Mouse (Mus musculus) urinary bladder, postnatal 36 days (tissue): ENCODE data around the gene Phpt1.
A peak's percentile ranks its signal among the peaks of the same experiment; 100 is the strongest.

ENCODE experiments used
- DNase-seq, 2 experiments: peaks; one replicate each; pipeline ENCODE4 v3.0.0; 2022; ENCODE audit warnings: low spot score in 2 of 2, mixed read lengths in 1 of 2

The Phpt1 gene

DNA sequence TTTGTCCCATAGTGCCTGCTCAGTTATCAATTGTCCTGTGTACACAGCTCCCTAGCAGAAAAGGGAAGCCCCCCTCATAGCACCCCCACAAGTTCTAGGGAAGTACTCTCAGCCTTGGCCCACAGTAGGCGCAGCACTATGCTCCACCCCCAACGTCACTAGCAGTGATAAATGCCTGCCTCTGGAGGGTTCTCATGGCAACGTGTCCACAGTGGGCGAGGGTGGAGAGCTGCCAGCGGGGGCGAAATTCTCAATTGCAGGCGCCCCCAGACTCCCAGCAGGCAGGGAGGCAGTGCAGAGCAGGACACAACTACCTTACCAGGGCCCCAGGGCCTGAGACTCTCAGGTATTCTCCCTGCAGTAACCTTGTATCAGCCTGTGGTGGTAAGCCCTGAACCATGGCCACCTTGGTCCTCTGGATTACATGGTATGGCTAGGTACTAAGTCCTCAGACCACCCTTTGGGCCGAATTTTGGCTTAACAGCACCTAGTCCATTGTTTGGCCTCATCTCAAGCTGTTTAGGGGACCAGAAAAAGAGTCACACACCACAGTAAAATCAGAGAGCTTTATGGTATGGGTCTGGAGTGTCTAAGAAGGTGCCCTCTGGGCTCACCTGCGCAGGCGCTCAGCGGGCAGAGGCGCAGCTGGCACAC lies 7.6 kb upstream of the Phpt1 start:
- no peak for DNase-seq

- DNase-seq: no peak
Measured at GRCm38 (mm10) chr2:25581901-25582301, 6.9 kb upstream of the Phpt1 start.

- peak in 1 of 2 experiments; percentile 56 for DNase-seq
Measured at GRCm38 (mm10) chr2:25581294-25581864, 6.4 kb upstream of the Phpt1 start, which contains the start of gene Ajm1. TSS of gene Ajm1 (minus strand) at chr2:25581757.

- no peak for DNase-seq
Measured at GRCm38 (mm10) chr2:25580621-25581101, 5.6 kb upstream of the Phpt1 start.

GRCm38 (mm10) chr2:25579737-25580460 lies 4.9 kb upstream of the Phpt1 start:
- no peak for DNase-seq

DNA sequence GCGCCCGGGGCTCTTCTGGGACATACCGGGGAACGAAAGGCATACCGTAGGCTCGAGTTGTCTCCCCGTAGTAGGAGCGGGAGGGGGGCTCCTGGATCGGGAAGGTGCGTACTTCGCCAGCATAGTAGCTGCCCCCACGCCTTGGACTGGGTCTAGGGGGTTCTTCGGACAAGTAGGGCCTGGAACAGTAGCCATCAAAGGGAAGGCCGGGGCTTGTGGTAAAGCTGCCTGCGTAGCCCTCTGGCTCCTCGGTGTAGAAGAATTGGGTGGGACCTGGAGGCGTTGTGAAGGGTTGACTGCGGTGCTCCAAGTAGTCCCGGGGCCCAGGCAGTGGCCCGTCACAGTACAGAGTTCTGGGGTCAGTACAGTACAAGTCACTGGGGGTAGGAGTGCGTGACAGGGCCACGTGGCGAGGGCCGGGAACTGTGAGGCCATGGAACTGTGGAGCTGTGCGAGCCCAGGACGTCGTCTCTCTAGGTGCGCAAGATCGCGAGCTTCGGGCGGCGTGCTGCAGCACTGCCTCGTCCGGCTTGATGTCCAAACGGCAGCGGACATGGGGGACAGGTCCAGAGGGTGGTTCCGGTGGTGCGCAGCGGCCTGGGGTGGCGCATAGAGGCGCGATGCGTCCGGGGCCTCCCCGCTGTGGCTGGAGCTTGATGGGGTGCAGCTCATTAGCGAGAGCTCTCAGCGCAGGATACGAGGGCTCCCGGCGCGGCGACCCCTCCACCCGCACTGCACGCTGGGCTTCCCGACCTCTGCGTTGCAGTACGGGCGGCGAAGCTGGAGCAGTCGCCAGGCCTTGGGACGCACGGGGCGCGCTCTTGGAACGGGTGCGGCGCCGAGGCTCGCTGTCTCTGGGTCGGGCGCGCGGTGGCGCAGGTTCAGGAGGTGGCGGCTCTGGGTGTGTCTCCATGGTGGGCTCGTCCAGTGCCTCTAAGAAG lies 4.0 kb upstream of the Phpt1 start:
- DNase-seq: no peak

GRCm38 (mm10) chr2:25577951-25578795 lies 3.1 kb upstream of the Phpt1 start:
- DNase-seq: no peak

- DNase-seq: no peak
Measured at GRCm38 (mm10) chr2:25576965-25577891, 2.2 kb upstream of the Phpt1 start.

GRCm38 (mm10) chr2:25576028-25576850 lies 1.2 kb upstream of the Phpt1 start:
- no peak for DNase-seq

GRCm38 (mm10) chr2:25575432-25576027 lies 506 bp upstream of the Phpt1 start:
- DNase-seq: peak in 1 of 2 experiments; percentile 64

GRCm38 (mm10) chr2:25574136-25574535 lies 888 bp downstream of the Phpt1 start:
- DNase-seq: no peak

DNA sequence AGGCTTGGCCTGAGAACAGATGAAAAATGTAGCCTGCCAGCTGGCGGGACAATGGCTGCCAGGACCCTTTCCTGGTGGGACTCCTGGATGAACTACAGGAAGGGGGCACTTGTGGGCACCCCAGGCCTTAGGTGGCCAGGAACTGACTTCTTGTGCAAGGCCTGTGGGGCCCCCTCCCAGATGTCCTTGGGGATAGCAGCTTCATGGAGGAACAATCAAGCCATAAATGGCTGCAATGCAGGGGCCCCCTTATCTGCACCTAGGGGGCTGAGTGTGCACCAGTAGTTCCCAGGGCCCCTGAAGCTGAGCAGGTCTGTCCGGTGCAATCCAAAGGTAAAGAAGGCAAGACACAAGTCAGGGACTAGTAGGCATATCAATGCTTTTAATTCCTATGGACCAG lies 2.0 kb downstream of the Phpt1 start:
- DNase-seq: no peak

GRCm38 (mm10) chr2:25571221-25571620 lies 3.8 kb downstream of the Phpt1 start:
- no peak for DNase-seq

- DNase-seq: no peak
Measured at GRCm38 (mm10) chr2:25569323-25569722, 5.7 kb downstream of the Phpt1 start.

- no peak for DNase-seq
Measured at GRCm38 (mm10) chr2:25568473-25569019, 6.5 kb downstream of the Phpt1 start.

DNA sequence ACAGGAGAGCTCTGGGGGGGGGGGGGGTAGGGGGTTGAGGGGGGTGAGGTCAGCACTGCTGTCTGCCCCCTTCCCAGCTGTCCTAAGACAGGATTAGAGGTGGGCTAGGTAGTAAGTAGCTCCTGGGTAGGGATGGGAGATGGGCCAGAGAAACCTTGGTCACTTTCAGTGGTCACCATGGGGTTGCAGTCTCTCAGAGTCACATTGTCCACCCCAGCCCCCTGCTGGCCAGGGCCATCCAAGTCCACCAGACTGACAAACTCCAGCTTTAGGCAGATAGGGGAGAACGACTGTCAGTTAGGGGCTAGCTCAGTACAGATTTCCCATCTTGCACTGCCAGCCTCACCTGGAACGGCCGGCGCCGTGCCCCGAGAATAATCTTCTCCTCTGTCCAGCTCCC lies 8.5 kb downstream of the Phpt1 start:
- DNase-seq: no peak

DNA sequence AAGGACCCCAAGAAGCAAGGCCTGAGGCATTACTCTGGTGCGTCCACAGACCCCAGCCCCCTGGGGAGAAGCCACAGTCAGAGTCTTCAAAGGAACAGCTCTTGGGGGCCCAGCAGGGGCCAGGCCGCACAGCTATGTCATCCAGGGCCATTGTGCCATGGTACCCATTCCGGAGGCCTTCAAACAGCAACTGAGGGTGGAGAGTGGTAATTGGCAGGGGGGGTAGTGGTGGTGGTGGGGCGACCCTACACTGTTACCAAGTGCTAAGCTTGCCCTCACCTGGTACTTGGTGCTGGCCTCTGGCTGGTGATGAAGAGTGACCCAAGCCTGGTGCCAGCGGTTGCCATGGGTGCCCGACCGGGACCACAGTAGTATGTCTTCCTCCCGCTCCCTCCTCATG lies 9.3 kb downstream of the Phpt1 start:
- no peak for DNase-seq

DNA sequence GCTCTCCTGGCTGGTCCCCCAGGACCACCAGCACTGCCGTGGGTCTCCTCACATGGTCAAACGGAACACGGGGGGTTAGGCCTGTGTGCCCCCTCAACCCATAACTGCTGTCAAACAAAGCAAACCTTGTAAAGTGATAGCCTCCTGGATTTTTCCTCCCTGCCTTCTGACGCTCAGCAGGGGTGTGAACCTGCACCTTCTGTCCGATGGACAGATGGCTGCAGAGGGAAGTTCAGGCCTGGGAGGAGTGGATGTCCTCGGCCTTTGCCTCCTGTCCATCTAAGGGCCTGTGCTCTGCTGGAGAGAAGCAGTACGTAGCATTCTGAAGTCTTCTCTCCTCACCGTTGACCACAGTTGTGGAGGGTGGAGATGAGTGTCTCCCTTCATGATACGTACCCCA lies 13.1 kb downstream of the Phpt1 start:
- DNase-seq: no peak
